Mouse (Mus musculus) layer of hippocampus, adult 6 months (tissue): ENCODE results near the gene Usp24. TPM values are rescaled to one million over a fixed set of nuclear protein-coding genes. Genes with fewer than 3 reads are reported as not detected.

ENCODE experiments used
- long read RNA-seq, 2 experiments: library from polyadenylated mRNA; unstranded; transcript quantifications; one replicate each; pipeline ENCODE4 v2.0.0; 2019 to 2020
- polyA plus RNA-seq: library from polyadenylated mRNA; unstranded; fragments of <200 nt; fragmentation: Nextera tagmentation; gene quantifications from 2 replicates; pipeline ENCODE4 v1.2.3, GENCODE M21; 2021

Gene Usp24
- 2.6 and 2.8 TPM in 2 replicates for polyA plus RNA-seq
- long read RNA-seq, experiment 1, partial matches to known transcripts: 3 of 3 reads
- long read RNA-seq, experiment 1, other reads (novel, unspliced or antisense): 0 of 3 reads
- long read RNA-seq, experiment 2, partial matches to known transcripts: 14 of 20 reads
- long read RNA-seq, experiment 2, other reads (novel, unspliced or antisense): 6 of 20 reads

DNA sequence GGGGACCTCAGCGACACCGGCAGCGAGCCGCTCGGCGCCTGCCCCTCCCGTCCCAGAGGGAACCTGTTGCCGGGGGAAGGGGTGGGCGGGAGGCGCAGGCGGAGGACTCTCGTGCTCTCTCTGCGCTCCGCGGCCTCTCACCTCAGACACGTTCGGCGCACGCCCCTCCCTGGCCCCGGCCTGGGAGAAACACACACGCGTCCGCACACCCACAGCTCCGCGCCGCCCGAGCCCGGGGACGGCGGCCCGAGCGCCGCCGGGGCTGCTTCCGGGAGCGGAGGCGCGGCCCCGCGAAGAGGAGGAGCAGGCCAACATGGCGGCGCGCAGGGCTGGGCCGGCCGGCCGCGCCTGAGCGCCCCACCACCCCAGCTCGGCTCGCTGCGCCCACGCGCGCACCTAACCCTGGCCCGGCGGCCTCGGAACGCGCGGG lies at the start of gene Usp24:
Usp24 (plus strand) TSS at position 293 of the 430 bp plus-strand sequence.

Other genes with a start within 250 kb of the Usp24 start
- 0.30 and 0.39 TPM in 2 replicates for gene Pcsk9, start 148.1 kb downstream of the Usp24 start, polyA plus RNA-seq
- gene Bsnd, start 176.1 kb downstream of the Usp24 start, polyA plus RNA-seq: not detected in 2 replicates
- 16.8 and 18.7 TPM in 2 replicates for gene Dhcr24, start 244.8 kb downstream of the Usp24 start, polyA plus RNA-seq